Mouse (Mus musculus): Measurements from ENCODE around the gene Hba-x.

GRCm38 (mm10) chr11:32243205-32243955 is 32.8 kb upstream of the Hba-x start:
- TF ChIP-seq CTCF (IDR thresholded peaks at IDR 0.05; ENCODE audit: low read depth): no peak
- no peak for TF ChIP-seq EP300 (optimal IDR thresholded peaks at IDR 0.05)
